Mouse (Mus musculus): Measurements from ENCODE around the gene Pip4k2c.
"Not testable (repeated sequence)": the region's sequence is repeated elsewhere in the genome, so short reads cannot be mapped to it uniquely, and the experiment has no call there.

The Pip4k2c gene

GRCm38 (mm10) chr10:127170837-127171272 is 40.5 kb downstream of the Pip4k2c start:
- peak; percentile 93 for DNase-seq (ENCODE audit: low read depth, low spot score)

GRCm38 (mm10) chr10:127170002-127170401 is 41.4 kb downstream of the Pip4k2c start:
- DNase-seq (ENCODE audit: low read depth, low spot score) = peak; percentile 82

DNA sequence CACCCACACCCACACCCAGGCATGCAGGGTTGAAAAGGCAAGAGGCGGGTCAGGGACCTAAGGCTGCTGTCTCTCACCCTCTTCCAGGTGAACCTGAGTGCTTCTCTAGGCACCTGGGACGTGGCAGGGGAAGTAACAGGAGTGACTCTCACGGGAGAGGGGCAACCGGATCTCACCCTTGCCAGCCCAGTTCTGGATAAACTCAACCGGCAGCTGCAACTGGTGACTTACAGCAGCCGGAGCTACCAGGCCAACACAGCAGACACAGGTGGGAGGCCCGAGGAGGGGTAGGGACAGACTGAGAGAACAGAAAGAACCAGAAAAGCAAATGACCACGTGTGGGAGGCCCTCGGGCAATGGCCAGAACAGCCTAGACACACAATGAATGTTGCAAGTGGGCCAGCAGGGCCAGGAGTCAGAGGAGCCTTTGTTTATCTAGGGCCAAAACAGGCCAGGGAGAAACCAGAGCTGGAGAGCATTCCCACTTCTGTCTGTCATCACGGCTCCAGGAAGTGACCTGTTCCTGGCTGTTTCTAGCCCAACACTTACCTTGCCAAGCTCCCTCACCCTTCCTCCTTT is 43.7 kb downstream of the Pip4k2c start:
- no peak for DNase-seq (ENCODE audit: low read depth, low spot score)

- DNase-seq (ENCODE audit: low read depth, low spot score) = no peak
Observed at GRCm38 (mm10) chr10:127166771-127167613, 44.4 kb downstream of the Pip4k2c start.

DNA sequence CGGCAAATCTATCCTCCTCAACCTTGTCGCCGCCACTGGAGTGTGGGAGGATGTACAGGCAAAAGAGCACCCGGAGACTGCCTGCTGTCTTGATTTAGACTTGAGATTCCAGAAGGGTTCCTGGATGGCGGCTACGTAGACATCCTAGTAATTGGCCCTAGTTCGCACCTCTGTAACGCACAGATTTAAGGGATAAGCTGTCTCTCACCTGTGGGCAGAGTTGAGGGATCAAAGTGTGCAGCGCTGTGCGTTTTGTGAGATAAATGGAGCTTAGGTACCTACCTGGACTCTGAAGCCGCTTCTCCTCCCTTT is 45.0 kb downstream of the Pip4k2c start:
- no peak for DNase-seq (ENCODE audit: low read depth, low spot score)

DNA sequence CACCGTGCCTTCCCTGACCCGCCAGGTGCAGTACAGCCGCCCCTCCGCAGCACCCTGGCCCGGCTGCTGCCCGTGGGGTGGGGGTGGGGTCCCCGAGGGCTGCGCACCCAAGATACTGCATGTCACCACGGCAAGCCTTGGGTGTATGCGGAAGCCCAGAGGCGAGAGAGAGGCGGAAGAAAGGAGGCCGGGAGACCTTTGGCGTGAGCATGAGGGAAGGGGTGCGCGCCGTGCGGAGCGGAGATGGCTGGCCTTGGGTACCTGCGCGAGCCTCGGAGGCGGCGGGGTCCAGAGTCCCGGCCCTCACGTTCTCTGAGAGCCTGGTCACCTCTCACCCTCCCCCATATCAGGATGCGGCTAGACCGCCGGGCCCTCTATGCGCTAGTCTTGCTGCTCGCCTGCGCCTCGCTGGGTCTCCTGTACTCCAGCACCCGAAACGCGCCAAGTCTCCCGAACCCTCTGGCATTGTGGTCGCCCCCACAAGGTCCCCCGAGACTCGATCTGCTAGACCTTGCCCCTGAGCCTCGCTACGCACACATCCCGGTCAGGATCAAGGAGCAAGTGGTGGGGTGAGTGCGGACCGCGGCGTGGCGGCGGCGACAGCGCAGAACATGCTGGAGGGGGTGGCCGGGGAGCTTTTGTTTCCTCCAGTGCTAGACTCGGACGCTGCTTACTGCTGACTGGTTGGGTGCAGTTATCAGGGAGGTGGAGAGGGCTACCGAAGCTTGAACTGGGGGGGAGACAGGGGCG is 45.6 kb downstream of the Pip4k2c start:
- peak; percentile 70 for DNase-seq (ENCODE audit: low read depth, low spot score)

GRCm38 (mm10) chr10:127165354-127165653 is 46.1 kb downstream of the Pip4k2c start:
- no peak for DNase-seq (ENCODE audit: low read depth, low spot score)

- peak; percentile 94 for DNase-seq (ENCODE audit: low read depth, low spot score)
Observed at GRCm38 (mm10) chr10:127164631-127165353, 46.6 kb downstream of the Pip4k2c start, which contains the start of gene B4galnt1. TSS of gene B4galnt1 (plus strand) at chr10:127165225.

GRCm38 (mm10) chr10:127164190-127164589 is 47.2 kb downstream of the Pip4k2c start:
- DNase-seq (ENCODE audit: low read depth, low spot score) = no peak

DNA sequence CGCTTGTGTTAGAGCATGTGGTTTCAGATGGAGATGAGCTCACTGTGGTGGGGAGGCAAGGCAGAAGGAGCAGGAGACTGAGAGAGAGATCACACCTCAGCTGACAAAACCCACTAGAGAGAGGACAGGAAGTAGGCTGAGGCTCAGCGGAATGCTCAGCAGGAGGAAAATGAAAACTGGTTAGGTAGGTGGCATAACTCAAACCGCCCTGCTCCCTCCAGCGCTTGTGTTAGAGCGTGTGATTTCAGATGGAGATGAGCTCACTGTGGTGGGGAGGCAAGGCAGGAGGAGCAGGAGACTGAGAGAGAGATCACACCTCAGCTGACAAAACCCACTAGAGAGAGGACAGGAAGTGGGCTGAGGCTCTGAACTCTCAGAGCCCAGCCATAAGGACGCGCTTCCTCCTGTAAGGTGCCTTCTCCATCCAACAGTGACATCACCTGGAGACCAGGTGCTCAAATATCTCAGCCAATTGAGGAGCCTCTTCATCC is 48.6 kb downstream of the Pip4k2c start:
- not testable (repeated sequence) for DNase-seq (ENCODE audit: low read depth, low spot score)

- no peak for DNase-seq (ENCODE audit: low read depth, low spot score)
Observed at GRCm38 (mm10) chr10:127160728-127161127, 50.7 kb downstream of the Pip4k2c start.

- no peak for DNase-seq (ENCODE audit: low read depth, low spot score)
Observed at GRCm38 (mm10) chr10:127160081-127160480, 51.3 kb downstream of the Pip4k2c start.

- DNase-seq (ENCODE audit: low read depth, low spot score) = no peak
Observed at GRCm38 (mm10) chr10:127158471-127158870, 52.9 kb downstream of the Pip4k2c start.

GRCm38 (mm10) chr10:127156511-127156910 is 54.9 kb downstream of the Pip4k2c start:
- DNase-seq (ENCODE audit: low read depth, low spot score) = no peak

- DNase-seq (ENCODE audit: low read depth, low spot score) = no peak
Observed at GRCm38 (mm10) chr10:127156089-127156488, 55.3 kb downstream of the Pip4k2c start.

- DNase-seq (ENCODE audit: low read depth, low spot score) = no peak
Observed at GRCm38 (mm10) chr10:127154652-127155051, 56.7 kb downstream of the Pip4k2c start.

- no peak for DNase-seq (ENCODE audit: low read depth, low spot score)
Observed at GRCm38 (mm10) chr10:127154241-127154640, 57.1 kb downstream of the Pip4k2c start.

DNA sequence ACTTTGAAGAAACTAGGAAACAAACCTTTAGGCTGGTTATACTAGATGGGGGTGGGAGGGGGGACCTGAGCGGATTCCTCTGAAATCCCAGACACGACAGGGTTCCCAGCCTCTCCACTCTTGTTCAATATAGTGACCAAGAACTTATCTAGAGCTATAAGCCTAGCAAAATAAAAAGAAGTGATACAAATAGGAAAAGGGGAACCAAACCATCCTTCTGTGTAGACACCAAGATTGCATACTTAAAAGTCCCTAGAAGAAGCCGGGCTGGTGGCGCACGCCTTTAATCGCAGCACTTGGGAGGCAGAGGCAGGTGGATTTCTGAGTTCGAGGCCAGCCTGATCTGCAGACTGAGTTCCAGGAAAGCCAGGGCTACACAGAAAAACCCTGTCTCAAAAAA is 58.1 kb downstream of the Pip4k2c start:
- DNase-seq (ENCODE audit: low read depth, low spot score) = no peak

- peak; percentile 85 for DNase-seq (ENCODE audit: low read depth, low spot score)
Observed at GRCm38 (mm10) chr10:127152556-127152955, 58.8 kb downstream of the Pip4k2c start.

- DNase-seq (ENCODE audit: low read depth, low spot score) = not testable (repeated sequence)
Observed at GRCm38 (mm10) chr10:127151233-127151632, 60.2 kb downstream of the Pip4k2c start.

GRCm38 (mm10) chr10:127150471-127150872 is 60.9 kb downstream of the Pip4k2c start:
- DNase-seq (ENCODE audit: low read depth, low spot score) = no peak

DNA sequence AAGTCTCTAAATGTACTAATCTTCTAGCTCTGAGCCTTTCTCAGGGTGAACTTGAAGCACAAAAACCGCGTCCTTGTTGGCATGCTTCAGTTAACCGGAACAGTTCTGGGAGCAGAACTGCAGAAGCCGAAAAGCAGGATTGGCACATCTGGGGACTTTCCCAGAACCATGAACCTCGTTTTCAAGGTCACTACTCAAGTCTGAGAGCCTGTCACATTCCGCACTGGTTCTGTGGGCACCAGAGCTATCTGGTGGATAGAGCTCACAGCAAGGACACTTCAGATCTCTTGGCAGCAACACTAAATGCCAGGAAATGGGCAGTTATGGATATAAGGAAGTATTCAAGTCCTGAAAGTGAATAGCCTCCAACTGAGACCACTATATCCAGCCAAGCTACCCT is 64.2 kb downstream of the Pip4k2c start:
- peak; percentile 58 for DNase-seq (ENCODE audit: low read depth, low spot score)
